Mouse (Mus musculus) CD4-positive naive resting alpha-beta T cell, adult 57 days (primary cell): ENCODE results near the gene Olfr1424. TPM values are rescaled to one million over a fixed set of nuclear protein-coding genes. Genes with fewer than 3 reads are reported as not detected.

Source experiments
- total RNA-seq: library from RNA; stranded (reverse); gene quantifications from one replicate; pipeline ENCODE4 v1.2.4, GENCODE M21; 2023

The Olfr1424 gene
- not detected for total RNA-seq

GRCm38 (mm10) chr19:12062582-12062981 is at the start of gene Olfr1424:
Gene Olfr1424, minus strand, starts transcription at chr19:12062682.

GRCm38 (mm10) chr19:12103234-12103633 is 40.8 kb upstream of the Olfr1424 start, which contains the start of gene Olfr1427:
Gene Olfr1427, minus strand, starts transcription at chr19:12103334.

GRCm38 (mm10) chr19:12091913-12092312 is 29.4 kb upstream of the Olfr1424 start, which contains the start of gene Olfr1426:
Gene Olfr1426, minus strand, starts transcription at chr19:12092013.

GRCm38 (mm10) chr19:12077631-12078030 is 15.1 kb upstream of the Olfr1424 start, which contains the start of gene Olfr1425:
Gene Olfr1425, minus strand, starts transcription at chr19:12077731.

DNA sequence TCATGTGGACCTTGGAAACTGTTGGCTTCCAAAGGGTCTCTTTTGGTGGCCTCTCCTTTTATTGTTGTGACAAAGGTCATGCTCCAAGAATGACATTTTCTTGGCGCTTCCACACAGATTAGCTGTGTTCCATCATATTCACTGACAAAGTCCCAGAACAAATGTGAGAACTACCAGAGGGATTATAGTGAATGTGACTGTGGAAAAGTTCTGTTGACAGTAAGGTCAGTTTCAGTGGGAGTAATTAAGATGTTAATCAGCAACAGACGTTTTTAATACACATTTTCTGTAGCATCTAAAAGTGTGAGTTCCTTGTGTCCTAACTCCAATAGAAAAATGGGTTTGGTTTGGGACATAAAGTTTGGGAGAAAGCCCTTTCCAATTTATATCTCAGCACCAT is 21.3 kb downstream of the Olfr1424 start, which contains the start of gene Olfr1423:
Olfr1423 (minus strand) TSS at position 101 of the 400 bp plus-strand sequence.

Other genes starting within 250 kb of the Olfr1424 start
- gene Stx3, start 243.3 kb downstream of the Olfr1424 start, total RNA-seq = 9.5 TPM
- gene Olfr1417, start 223.5 kb downstream of the Olfr1424 start, total RNA-seq = not detected
- not detected for gene Olfr1418, start 201.6 kb downstream of the Olfr1424 start, total RNA-seq
- not detected for gene Olfr1419, start 187.6 kb downstream of the Olfr1424 start, total RNA-seq
- not detected for gene Olfr1420, start 176.1 kb downstream of the Olfr1424 start, total RNA-seq
- gene Patl1, start 150.3 kb downstream of the Olfr1424 start, total RNA-seq = 54.0 TPM
- gene Osbp, start 96.7 kb downstream of the Olfr1424 start, total RNA-seq = 44.4 TPM
- not detected for gene Olfr1423, start 21.4 kb downstream of the Olfr1424 start, total RNA-seq
- not detected for gene Olfr1425, start 15.0 kb upstream of the Olfr1424 start, total RNA-seq
- not detected for gene Olfr1426, start 29.3 kb upstream of the Olfr1424 start, total RNA-seq
- not detected for gene Olfr1427, start 40.7 kb upstream of the Olfr1424 start, total RNA-seq
- not detected for gene Olfr1428, start 53.2 kb upstream of the Olfr1424 start, total RNA-seq
- not detected for gene Olfr76, start 60.5 kb upstream of the Olfr1424 start, total RNA-seq
- not detected for gene Olfr1555-ps1, start 107.4 kb upstream of the Olfr1424 start, total RNA-seq
- not detected for gene Olfr1431, start 138.0 kb upstream of the Olfr1424 start, total RNA-seq
- not detected for gene Olfr1432, start 169.9 kb upstream of the Olfr1424 start, total RNA-seq
- gene Olfr262, start 179.0 kb upstream of the Olfr1424 start, total RNA-seq = not detected
- gene Olfr235, start 198.3 kb upstream of the Olfr1424 start, total RNA-seq = not detected
- not detected for gene Olfr1434, start 217.2 kb upstream of the Olfr1424 start, total RNA-seq
- not detected for gene Olfr1436, start 236.4 kb upstream of the Olfr1424 start, total RNA-seq